Mouse (Mus musculus) G1E-ER4 (cell line): ENCODE results near the gene Eef1g. TPM values are rescaled to one million over a fixed set of nuclear protein-coding genes. Genes with fewer than 3 reads are reported as not detected.

ENCODE experiments used
- GATA1 ChIP-seq: IDR thresholded peaks from one replicate; pipeline ENCODE4 v1.8.0; 2012; ENCODE audit warnings: low read length, inconsistent platforms
- polyA plus RNA-seq: library from polyadenylated mRNA; stranded (reverse); fragments of >175 nt; gene quantifications from 2 replicates; pipeline ENCODE4 v1.2.3, GENCODE M21; 2012

Eef1g gene
- polyA plus RNA-seq, 1 experiment, result 60.0 TPM

DNA sequence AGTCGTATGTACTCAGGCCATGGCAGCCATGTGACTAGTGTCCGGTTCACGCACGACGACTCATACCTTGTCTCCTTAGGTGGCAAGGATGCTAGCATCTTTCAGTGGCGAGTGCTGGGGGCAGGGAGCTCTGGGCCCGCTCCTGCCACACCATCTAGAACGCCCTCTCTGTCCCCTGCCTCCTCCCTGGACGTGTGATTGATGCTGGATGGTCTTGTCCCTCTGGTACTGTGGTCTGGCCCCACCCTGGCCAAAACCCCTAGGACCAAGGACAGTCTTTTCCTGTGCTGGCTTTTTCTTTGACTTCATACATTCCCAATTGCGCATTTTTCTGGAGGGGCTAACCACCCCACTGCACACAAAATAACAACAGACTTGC, 25.7 kb upstream of the Eef1g start:
- no peak for TF ChIP-seq GATA1

DNA sequence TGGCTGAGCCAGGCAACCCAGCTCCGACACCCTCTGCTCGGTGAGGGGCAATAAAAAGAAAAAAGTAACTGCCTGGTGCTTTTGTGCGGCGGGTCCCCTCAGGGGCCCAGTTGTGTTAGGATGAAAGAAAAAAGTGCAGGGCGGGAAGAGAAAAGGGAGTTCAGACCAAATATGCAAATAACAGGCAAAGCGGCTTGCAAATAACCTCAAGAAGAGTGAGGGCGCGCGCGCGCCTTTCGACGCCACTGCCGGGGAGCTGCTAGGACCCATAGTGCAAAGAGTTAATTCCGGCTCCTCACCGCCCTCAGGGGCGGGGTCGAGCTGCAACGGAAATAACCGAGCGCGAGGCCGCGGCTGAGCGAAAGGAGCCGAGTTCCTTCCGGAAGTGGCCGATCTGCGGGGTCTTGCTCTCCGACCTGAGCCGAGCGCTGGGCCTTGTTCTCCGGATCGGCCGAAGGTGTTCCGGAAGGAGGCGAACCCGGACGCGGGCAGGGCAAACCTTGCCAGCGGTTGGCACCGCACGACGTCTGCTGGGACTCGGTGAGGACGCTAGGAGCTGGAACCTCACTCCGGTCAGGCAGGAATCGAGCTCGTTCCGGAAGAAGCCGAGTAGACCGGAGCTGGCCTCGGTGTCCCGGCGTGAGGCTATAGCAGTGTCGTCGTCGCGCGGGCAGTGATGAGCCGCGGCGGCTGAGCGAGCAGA, 25.2 kb upstream of the Eef1g start, which contains the start of gene Mta2:
Mta2 (plus strand) TSS at position 361 of the 703 bp plus-strand sequence.
- no peak for TF ChIP-seq GATA1

DNA sequence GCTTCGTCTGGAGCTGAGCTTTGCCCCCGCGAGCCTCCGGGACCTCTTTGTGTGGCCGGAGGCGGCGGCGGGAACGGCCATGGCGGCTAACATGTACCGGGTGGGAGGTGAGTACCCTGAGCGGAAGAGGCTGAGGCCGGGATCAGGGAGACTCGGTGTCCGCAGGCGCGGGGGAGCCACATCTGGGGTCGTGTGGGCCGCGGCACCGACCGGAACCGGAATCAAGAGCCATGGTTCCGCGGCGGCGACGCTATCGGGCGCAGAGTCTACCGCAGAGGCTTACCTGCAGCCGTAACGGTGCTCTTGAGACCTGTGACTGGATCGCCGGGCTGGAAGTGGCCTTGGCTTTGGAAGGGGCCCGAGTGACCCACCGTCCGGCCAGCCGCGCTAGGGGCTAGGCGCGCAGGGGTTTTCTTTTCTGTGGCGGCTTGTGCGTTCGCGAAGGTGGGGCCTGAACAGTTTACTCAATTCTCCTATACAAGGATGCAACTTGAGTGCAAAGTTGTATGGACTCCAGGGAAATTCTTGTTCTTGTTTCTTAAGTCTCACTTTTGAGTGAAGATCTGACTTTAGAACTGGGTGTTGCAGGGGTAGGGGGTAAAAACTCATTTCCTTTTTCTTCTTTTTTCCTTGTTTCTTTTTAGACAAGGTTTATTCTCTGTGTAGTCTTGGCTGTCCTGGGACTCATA, 24.4 kb upstream of the Eef1g start:
- no peak for TF ChIP-seq GATA1

DNA sequence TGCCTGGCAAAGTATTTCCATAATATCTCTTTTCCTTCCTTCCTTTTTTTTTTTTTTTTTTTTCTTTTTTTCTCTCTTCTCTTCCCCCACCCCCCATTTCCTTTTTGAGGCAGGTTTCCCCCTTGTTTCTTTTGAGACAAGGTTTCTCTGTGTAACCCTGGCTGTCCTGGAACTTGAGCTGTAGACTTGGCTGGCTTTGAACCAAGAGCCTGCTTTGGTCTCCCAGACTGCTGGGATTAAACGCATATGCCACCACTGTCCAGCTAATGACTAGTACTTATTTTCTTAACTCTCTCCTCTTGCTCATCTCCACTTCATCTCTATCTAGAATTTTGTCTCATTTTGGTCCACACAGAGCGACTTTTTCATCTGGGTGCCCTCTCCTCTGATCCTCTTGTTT, 23.8 kb upstream of the Eef1g start:
- TF ChIP-seq GATA1, result no peak

DNA sequence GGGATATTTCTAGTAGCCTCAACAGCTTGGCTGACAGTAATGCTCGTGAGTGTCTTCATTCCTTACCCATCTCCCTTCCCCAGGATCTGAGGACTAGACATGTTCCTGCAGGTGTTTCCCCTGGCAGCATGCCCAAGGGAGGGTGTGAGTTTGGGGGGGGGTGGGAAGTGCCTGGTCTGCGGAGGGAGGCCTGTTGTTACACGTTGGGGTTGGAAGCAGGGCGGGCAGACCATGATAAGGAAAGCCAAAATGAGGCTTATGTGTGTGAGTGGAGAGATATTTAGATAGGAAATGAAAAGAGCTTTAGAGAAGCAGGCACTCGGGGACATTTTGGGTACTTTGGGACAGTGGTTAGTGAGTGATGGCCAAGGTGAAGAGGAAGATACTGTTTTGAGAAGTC, 22.8 kb upstream of the Eef1g start:
- no peak for TF ChIP-seq GATA1

DNA sequence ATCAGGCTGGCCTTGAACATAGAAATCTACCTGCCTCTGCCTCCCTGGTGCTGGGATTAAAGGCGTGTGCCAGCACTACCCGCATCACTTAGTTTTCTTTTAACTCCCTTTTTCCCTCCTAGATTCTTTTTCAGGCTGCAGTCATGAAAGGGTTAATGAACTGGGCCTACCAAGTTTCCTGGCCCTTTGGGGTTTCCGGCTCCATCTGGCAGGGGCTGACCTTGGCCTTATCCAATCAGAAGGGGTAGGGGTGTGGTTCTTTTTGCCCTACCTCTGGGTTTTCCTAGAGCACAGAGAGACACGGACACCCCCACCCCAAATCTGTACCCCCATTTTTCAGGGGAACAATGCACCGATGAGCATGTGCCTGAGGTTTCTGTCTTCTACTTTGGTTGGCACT, 22.1 kb upstream of the Eef1g start:
- no peak for TF ChIP-seq GATA1

DNA sequence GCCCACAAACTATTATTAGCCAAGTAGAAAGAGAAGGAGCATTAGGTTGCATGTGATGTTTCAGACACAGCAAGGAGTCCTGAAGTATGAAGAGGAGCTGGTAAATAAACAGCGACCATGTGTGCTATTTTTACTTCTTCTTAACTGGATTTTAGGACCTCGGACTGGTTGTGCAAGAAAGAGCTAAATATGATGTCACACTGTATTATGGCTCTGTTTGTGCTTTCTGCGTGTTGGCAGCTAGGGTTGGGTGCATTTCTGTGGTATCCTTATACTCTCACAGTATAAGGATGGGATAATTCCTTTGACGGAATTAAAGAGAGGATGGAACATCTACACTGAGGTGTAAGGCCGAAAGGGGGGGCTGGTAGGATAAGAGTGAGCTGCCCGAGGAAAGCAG, 21.6 kb upstream of the Eef1g start:
- TF ChIP-seq GATA1, result no peak

DNA sequence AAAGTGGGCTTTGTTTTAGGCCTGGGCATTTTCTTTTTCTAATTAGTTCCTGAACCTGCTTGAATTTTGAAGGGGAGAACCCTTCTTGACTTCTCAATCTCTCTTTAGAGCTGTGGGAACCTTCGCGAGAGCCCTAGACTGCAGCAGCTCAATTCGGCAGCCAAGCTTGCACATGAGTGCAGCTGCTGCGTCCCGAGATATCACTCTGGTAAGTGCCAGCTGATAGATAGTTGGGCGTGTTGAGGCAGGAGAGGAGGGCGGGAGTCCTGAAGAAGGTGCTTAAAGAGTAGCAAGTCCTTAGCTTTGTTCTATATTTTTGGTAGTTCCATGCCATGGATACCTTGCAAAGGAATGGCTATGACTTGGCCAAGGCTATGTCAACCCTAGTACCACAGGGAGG, 19.9 kb upstream of the Eef1g start:
- TF ChIP-seq GATA1, result no peak

DNA sequence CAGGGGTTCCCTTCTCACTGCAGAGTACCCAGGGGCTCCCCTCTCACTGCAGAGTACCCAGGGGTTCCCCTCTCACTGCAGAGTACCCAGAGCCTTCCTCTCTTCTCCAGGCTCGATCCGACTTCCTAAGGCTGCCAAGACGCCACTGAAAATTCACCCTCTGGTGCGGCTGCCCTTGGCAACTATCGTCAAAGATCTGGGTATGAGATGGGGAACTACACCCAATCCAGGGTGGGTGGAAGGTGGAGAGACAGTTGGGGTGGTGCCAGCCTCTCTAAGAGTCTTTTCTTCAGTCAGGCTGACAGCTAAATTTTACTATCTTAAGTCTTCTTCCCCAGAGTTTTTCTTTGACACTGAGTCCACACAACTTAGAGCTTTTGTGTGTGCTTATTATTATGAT, 16.7 kb upstream of the Eef1g start:
- TF ChIP-seq GATA1, result no peak

DNA sequence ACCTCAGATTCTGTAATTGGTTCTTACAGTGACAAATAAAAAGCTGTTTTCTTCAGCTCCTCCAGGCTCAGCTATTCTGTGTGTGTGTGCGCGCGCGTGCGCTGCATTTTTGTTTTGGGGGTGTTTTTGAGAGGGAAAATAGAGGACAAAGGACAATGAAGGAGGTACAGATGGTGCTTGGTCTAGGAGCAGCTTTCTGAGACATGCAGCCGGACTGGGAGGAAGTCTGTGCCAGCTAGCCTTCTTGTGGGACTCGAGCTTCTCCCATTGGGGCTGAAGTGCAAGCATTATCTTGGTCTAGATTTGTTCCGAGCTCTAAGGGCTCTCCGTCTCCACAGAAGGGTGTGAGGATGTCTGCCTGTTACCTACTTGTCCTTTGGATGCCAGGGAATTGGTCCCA, 14.6 kb upstream of the Eef1g start:
- no peak for TF ChIP-seq GATA1

DNA sequence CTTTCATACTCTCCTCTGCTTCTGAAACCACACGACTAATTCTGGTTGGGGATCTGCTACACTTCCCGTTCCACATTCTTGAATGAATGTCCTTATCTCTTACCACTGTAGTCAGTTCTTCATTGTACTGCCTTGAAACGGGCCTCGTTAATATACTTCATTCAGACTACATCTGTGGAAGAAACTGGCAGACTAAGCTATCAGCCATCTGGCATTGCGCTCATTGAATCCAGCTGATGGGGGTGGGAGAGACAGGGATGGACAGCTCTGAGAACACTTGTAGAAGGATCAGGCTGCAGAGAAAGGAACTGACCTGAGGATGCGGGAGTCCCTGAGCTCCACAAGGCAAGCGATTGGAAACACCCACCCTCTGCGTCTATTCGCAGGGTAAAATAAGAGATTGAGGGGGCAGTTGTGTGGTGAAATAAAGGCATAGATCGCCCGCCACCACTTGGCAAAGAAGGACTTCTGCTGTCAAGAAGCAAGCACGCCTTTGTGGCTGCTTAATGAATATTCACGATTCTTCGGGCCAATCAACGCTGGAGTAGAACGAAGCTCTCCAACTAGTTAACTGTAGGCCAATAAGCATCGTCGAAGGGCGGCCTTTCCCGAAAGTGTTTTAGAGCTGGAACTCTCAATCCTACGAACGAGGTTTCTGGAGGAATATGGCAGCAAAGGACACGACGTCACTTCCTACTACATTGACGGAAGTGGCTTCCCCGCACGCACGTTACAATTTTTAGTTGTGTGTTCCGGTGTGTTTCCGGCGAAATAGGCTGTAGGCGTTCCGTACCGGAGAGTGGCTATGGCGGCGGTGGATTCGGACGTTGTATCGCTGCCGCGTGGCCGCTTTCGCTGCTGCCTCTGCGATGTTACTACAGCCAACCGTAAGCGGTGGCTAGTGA, 13.5 kb upstream of the Eef1g start, which contains the start of gene Tut1:
Tut1 (plus strand) TSS at position 713 of the 905 bp plus-strand sequence.
- no peak for TF ChIP-seq GATA1

DNA sequence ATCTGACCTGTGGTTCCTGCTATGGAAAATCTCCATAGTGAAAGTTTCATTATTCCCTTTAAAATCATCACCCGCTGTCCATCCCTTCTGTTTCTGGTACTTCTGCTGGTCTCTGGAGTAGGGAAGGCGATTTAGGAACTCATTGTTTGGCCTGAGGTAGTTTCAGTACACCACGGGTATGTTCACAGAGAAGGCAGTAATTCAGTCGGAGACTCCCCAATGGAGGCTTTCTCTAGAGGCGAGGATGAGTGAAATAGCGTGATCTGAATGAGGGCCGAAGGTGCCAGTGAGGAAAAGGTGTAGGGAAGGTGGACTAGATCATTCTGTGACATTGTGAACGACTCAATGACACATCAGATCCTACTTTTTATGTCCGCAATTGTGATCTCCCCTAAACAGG, 12.7 kb upstream of the Eef1g start:
- no peak for TF ChIP-seq GATA1

DNA sequence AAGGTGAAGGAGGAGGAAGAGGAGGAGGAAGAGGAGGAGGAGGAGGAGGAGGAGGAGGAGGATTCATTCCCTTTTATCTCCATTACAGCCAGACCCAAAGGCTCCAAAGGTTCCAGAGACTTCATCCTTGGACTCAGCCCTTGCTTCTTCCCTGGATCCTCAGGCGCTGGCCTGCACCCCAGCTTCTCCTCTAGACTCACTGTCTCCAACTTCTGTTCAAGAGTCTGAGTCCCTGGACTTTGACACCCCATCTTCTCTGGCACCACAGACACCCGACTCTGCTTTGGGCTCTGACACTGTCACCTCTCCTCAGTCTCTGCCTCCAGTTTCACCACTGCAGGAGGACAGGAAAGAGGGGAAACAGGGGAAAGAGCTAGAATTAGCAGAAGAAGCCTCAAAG, 4.6 kb upstream of the Eef1g start:
- TF ChIP-seq GATA1, result no peak

DNA sequence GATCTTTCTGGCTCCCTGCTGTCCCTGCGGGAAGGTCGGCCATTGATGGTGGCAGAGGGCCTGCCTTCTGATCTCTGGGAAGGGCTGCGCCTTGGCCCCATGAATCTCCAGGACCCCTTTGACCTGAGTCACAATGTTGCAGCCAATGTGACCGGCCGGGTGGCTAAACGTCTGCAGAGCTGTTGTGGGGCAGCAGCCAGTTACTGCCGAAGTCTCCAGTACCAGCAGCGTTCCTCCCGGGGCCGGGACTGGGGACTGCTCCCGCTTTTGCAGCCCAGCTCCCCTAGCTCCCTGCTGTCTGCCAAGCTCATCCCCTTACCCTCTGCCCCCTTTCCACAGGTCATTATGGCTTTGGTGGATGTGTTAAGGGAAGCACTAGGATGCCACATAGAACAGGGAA, 1.8 kb upstream of the Eef1g start:
- no peak for TF ChIP-seq GATA1

DNA sequence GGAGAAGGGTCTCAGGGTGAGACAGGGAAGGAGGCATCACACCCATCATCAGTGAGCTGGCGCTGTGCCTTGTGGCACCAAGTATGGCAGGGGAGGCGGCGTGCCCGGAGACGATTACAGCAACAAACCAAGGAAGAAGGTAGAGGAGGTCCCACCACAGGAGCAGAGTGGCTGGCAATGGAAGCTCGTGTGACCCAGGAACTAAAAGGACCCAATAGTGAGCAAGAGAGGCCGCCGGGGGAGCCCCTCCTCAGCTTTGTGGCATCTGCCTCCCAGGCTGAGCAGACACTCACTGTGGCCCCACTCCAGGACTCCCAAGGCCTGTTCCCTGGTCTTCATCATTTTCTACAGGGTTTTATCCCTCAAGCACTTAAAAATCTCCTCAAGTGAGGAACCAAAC, 1.1 kb upstream of the Eef1g start:
- TF ChIP-seq GATA1, result no peak

DNA sequence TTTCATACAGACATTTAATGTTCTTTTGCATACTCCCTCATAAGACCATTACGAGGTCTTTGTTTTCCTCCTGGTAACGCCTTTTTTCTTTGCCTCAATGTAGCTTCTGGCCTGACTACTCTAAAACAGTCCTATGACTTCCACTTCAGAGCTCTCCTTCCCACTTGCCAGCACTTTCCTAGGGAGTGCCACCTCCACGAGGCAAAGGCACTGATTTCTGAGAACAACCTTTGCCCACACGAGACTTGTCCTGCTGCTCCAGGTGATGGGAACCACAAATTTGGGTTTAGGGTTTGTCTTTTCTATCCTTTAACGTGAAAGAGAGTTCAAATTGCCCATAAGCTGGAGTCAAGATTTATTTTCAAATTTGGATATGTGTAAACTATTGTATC, 647 bp upstream of the Eef1g start:
- TF ChIP-seq GATA1, result no peak
